Mouse (Mus musculus) gastrocnemius, postnatal 36 days (tissue): ENCODE measurements around the gene Elmo1. TPM values are rescaled to one million over a fixed set of nuclear protein-coding genes. Genes with fewer than 3 reads are reported as not detected.

ENCODE experiments used
- DNase-seq, 2 experiments: peaks; one replicate each; pipeline ENCODE4 v3.0.0; 2022
- intact Hi-C: fragments of 180-260 bp; cut with DNase I; formaldehyde crosslinking; loops from one replicate; pipeline ENCODE4 v1.15.1; 2025
- total RNA-seq, 2 experiments: library from RNA; stranded (reverse); gene quantifications; 2 replicates each; pipeline ENCODE4 v1.2.3; 2021

Elmo1 gene
- total RNA-seq, 2 experiments from 2014 or later = 4.3 to 5.2 TPM

DNA sequence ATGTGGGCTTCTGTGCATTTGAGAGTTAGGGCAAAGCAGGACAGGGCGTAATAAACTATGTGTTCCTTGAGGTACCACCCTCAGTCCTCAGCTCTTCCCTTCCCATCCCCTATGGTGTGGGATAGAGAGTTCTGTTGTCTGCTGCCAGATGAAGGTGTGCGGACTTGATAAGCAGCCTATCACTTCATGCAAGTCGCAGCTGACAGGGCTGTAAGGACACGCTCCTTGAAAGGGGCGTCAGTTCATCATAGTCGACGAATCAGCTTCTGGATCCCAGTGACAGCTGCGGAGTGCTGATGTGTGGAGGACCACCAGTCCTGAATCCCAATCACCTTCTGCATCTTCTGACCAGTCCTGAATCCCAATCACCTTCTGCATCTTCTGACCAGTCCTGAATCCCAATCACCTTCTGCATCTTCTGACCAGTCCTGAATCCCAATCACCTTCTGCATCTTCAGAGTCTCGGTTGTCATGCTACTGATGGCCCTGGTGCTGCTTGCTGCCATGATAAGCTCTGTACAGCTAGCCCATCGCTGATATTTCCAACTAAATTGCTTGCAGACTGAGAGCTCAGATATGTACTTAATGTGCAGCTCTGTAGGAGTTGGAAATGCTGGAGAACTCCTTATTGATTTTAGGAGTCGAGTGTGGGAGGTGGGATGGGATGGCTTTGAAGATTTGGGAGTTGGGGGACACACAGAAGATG lies 59.9 kb downstream of the Elmo1 start:
- intact Hi-C loops = no loop called here
- no peak for DNase-seq

DNA sequence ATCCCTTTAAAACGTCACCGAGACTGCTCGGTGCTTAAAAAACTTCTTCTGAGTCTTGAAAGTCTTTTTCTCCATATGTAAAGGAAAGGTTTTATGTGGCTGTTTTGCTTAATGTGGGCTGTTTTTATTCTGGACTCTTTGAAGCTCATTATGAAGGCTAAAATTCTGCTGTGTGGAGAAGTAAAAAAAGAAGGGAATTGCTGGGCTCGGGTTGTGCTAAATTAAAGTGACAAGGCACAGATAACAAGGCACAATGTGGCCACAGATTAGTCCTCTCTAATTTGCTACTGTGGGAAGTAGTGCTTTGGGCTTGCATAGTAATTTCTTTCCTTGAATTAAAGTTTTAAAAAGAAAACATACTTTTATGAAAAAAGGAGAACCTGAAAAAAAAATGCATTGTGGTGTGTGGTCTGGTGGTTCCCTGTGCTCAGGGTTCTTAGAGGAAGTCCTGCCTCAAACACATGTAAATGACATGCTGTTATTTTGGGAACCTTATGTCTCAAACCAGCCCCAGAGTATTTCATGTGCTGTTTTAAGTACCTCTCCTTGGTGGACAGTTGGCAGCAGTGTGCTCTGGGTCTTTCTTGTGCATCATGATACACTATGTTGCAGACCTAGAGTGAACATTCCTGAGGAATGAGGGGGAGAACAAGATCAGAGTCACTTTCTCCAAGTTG lies 61.0 kb downstream of the Elmo1 start:
- no peak for DNase-seq
- intact Hi-C loops = no loop called here

DNA sequence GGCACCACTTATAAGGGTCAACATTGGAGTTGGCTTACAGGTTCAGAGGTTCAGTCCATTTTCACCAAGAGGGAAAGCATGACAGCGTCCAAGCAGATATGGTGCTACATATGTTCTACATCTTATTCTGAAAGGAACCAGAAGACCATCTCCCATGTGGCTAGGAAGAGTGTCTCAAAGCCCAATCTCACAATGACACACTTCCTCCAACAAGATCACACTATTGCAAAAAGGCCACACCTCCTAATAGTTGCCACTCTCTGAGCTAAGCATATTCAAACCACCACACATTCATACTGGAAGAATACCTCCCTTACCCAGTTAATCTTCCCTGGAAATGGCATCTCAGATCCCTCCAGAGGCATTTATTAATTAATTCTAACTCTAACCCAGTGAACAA lies 66.7 kb downstream of the Elmo1 start:
- intact Hi-C loops = no loop called here
- DNase-seq = no peak

DNA sequence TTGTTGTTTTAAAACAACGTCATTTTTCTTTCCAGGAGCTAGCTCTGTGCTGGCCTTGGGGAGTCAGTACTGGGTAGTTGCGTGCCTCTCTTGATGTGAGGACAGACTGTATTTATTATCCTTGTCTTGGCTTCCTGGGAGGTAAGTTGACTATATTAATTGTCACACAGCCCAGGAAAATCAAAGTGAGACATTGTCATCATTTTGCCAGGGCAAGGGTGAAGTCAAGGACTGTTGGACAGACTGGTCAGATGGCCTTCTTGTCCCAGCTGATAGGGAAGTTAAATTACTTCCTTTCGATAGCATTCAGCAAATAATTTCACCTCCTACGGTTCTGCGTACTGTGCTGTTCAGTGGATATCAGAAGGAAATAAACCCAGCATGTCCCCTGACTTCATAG lies 67.1 kb downstream of the Elmo1 start:
- intact Hi-C loops = no loop called here
- no peak for DNase-seq

DNA sequence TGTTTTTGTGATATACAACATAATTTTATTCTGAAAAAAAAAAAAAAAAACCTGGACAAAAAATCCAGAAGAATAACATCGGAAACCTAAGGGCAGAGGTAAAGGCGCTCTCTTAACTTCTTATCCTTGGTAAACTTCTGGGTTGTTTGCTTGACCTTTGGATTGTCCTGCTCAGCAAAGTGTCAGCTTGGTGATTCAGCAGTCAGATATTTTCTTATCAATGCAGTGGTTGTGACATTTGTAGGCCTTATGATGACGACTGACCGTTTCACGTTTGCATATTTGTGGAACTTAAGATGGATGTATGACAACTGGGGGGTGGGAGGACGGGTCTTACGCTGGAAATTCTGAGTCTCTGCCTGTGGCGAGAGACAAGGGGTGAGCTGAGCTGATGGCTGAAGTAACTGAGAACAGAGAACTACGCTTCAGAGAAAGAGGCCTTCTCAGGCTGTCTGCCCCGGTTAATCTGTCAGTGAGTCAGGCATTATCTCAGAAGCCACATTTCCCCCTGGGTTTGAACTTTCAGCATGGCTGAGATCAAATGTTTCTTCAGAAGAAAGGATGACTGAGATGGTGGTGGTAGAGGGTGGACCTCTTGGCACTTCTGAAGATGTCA lies 73.1 kb downstream of the Elmo1 start:
- no peak for DNase-seq
- intact Hi-C loops = no loop called here

DNA sequence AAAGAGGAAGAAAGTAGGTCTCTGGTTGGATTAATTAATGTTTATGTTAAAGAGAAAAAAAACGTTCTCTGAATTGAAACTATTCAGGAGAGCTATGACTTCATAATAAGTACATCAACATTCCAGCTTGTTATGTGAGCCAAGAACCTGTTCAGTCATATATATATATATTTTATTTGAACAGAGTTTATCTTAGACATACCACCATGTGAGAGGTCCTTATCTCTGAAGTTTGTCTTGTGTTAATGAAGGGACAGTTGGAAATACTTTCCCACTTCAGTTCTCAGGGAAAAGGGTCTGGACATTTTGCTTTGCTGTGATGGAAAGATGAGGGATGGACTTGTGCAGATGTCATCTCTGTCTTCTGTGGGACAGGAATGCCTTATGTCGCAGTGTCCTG lies 74.4 kb downstream of the Elmo1 start:
- intact Hi-C loops = no loop called here
- no peak for DNase-seq

DNA sequence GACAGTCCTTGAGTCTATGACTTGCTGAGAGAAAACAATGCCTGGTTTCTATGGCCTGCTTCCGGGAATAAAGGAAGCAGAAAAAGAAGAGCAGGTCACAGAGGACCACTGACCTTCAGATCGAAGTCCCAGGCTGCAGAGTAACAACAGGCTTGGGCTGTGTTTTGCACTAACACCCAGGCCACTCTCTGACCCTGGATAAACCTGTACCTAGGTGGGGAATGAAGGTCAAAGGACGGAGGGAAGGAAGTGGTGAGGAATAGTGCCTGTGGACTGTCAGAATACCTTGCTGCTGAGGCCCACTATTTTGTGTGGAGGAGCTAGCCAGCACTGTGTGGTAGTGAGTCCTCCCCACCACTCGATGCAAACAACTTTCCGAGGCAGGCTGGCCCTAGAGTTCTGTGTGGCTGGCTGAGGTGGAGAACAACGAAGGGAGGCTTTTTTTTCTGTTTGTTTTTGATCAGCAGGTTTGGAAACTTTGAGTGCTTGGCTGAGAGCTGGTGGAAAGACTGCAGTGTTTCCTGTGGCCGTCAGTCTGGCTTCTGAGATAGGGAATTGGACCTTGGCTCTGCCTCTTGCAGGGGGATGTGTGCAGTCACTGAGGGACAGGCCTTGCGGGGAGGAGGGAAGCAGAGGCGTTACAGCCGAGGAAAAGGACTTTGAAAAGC lies 83.7 kb downstream of the Elmo1 start:
- no peak for DNase-seq
- intact Hi-C loops = no loop called here

DNA sequence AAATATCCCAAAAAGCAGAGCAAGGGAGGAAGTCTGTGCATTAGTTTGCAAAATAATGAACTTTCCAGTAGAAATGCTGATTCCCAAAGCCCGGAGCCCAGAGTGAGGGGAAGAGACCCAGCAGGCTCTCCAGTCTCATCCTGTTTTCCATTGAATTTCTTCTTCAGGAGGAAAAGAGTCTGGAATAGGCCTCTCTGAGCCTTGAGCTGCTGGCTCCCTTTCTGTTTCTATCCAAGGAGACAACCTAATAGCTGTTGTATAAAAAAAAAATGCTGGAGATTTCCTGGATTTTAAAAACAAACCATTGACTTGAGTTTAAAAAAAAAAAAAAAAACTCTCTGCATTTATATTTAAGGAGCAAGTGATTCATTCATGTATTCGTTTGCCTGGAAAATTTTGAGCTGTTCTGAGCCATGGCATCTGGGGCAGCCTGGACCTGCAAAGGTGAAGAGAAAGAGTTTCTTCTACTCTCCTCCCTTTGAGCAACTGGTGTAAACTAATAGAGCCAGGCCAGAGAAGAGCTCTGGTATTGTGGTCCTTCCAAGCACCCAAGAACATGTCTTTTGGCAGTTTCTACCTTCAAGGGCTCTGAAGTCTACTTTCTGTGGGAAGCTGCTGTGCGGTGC lies 84.4 kb downstream of the Elmo1 start:
- no peak for DNase-seq
- intact Hi-C loops = no loop called here

DNA sequence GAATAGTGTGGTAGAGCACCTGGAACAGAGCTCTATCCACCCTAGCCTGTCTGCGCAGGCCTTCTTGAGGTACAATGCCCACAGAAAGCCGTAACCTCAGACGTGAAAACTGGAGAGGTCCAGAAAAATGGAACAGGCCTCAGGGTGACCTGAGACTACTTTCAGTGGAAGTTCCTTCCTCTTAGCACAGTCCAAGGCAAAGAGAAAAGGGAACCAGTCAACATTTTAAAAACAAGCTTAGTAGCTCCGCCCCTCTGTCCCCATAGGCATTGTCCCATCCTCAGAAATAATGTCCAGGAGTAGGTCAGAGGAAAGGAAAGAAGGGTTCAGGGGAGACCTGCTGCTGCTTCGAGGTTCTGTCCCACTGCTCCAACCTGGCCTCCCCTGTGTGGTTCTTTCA lies 90.3 kb downstream of the Elmo1 start:
- no peak for DNase-seq
- intact Hi-C loops = no loop called here

DNA sequence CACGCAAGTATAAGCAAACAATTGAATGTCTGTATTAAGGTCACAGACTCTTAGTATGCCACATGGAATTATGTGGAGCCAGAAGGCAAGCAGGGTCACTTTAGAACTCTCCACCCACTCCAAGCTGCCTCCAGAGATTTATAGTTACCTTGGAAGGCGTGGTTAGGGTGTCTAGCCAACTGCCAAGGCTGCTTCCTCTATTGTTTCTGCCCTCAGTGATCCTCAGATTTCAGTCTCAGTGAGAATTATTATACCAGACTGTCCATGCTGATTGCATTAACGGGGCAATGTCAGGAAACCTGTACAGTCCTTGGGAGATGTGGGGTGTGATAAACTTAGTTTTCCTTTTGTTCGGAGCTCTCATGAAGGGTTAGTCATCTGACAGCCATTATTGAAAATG lies 90.9 kb downstream of the Elmo1 start:
- DNase-seq = no peak

DNA sequence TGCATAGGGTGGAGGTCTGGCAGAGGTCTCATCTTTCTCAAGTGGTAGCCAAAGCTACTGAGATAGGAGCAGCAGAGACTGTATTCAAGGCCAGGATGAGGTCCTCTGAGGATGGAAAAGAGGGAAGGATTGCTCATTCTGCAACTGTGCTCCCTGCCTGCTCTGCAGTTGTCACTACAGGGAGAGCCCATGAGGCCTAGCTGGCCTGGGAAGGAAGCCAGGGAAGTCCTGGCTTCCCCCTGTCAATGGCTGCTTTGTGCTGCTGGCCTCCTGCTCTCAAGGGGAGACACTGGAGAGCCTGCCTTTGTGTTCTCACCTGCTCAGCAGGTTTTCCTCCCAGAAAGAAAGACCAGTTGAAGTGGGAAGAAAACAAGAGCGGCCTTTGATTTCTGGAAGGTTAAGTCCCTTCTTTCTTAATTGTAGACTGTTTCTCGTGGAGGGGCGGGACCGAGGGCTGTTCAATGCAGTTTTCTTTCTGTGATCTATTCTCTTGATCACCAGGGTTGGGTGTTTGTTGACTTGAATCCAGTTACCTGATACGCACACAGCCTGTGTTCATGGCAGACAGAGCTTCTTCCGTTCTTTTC lies 91.9 kb downstream of the Elmo1 start:
- intact Hi-C loops = no loop called here
- no peak for DNase-seq

More for the DNA sequence above, 90.9 kb downstream of the Elmo1 start:
- intact Hi-C loops = no loop called here

DNA sequence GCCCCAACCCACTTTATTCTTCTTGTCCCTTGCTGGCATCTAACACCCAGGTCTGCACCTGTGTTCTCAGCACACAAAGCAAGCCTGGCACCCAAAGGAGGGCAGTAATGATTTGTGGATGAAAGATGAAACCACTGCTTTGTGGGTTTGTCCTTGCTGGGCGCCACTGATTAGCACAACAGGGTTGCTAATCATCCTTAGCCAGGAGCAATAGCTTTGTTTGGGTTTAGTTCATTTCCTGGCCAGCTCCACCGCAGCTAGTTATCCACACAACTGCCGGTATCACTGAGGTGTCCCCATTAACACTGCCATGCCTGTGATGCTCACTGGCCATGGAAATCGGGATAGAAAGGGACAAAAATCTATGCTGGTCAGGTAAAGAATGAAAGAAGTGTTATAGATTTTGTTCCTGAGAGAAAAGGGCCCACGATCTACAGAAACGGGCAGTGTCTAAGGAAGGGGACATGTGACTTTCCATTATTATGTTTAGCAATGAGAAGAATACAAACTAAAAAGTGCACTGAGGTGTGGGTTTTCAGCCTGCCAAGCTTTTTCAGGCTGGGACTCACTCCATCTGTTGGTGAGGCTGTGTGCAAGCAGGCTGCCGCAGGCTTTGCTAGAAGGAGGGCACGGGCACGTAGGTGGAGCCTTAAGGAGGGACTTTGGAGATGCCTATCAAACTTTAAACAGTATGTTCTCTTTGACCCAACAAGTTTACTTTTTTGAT lies 93.3 kb downstream of the Elmo1 start:
- DNase-seq = no peak
- intact Hi-C loops = no loop called here

DNA sequence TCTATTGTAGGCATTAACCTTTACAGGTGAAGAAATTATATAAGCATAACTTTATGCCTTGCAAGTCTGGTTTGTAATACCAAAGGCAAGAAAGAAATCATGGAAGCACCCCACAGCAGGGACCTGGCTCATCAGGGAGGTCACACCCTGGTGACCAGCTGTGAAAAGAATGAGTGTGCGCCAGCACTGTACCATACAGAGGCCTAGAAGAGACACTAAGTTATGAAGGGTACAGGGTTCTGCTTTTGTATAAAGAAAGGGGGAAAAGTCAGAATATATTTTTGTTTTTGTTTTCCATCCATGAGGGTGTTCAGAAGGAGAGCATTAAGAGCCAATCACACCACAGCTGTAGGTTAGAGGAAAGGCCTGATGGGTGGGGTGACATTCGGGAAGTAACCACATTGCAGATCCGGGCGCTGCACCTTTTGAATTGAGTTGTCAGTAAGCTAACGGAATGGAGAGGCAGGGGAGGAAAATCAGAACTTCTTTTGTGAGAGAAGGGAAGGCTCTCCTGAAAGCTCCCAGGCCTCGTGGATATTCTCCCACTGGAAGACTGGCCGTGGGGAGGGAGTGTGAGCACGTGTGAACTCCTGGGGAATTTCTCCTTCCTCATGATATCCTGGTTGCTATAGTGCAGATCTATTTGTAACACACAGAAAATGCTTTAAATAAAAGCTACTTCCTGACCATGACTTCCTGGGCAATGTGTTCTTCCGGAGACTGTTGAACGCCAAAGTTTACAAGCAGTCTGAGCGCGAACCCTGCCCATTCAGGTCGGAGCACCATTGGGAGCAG lies 94.0 kb downstream of the Elmo1 start:
- no peak for DNase-seq

DNA sequence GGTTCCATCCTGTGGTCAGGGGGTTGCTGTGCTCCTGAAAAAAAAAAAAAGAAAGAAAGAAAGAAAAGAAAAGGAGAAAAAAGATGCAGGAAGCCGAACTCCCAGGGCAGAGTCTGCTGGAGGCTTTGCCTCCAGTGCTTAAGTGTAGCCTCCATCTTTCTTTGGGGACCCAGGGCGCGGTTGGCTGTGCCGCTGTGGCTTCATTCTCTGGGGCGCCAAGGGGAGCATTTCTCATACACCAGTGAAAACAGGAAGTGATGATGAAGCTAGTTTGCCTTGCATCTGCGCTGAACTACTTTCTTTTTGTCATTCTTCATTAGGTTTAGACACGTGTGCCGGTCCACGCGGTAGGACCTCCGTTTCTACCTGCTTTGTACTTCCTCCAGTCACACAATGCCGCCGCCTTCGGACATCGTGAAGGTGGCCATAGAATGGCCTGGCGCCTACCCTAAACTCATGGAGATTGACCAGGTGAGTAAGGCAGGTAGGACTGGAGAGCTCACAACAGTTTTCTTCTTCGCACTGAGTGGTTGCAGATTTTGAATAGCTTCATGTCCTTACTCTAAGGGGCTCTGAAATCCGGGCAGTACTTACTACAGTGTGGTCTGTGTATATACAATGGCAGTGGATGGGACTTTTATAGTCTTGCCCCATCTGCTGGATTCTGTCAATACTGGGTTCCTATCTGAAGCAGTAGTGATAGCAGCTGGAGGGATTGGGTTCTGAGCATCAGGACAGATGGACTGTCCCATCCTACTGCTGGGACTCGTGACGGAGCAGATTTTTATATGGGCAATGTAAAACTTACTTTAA lies 94.8 kb downstream of the Elmo1 start:
- intact Hi-C loops = loop anchor here (5.0 kb wide), 1 partner anchor 93 kb away; the partner anchor contains the start of gene Elmo1

More for the DNA sequence above, 94.0 kb downstream of the Elmo1 start:
- intact Hi-C loops = loop anchor here (5.0 kb wide), 1 partner anchor 92 kb away; the partner anchor contains the start of gene Elmo1

DNA sequence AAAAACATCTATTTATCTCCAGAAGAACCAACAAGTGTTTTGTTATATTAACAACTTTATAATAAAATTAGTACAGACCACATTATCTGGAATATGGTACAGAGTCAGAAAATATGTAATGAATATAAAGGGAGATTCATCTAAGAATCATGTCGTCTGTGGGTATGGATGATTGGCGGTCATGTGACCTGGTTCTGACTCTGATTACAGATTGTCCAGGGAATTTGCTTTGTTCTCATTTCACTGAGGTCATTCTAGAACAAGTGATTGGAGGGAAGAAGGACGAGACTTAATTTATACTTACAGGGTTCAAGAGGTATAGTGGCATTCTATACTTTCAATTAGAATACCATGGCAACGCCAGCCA lies 95.4 kb downstream of the Elmo1 start:
- no peak for DNase-seq
- intact Hi-C loops = loop anchor here (5.0 kb wide), 1 partner anchor 94 kb away; the partner anchor contains the start of gene Elmo1

More for the DNA sequence above, 94.8 kb downstream of the Elmo1 start:
- no peak for DNase-seq

DNA sequence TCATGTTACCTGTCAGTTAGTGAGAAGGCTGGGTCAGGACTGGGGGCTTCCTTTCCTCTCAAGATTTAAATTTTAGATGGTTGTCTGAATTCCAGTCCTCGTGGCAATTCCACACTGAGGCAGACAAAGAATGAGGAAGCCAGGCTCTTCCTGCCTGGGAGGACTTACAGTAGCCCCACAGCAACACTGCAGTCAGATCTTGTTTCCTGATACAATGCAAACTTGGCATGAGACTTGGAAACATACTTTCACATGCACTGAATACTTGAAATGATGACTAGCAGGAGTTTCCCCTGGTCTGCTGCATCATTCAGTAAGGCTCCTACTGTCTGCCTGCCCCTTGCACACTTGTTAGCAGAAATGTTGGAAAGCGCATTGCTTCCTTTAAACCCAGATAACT lies 97.3 kb downstream of the Elmo1 start:
- intact Hi-C loops = loop anchor here (5.0 kb wide), 1 partner anchor 95 kb away; the partner anchor contains the start of gene Elmo1

DNA sequence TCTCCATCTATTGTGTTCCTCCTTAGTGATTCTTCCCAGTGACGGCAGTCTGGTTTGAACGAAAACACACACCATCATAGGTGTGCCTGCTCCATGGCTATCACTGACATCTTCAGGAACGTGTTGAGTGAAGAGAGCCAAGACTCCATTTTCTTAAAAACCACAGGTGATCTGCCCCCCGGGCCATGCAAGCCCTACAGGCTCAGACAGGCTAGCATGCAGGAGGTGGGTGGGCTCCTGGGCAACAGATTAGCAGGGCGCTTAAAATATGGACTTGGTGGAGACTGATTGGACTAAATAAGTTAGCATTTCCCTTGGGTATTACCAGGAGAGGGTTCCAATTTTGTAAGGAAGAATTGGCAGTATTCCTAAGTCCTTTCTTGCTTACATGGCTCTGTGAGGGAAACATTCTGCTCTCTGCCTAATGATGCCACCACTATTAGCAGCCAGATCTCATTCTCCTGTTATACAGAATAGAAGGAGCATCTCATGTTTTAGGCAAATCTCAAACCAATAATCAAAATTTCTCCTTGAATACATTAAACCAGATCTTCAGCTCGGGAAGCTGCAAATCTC lies 101.7 kb downstream of the Elmo1 start:
- no peak for DNase-seq

More for the DNA sequence above, 97.3 kb downstream of the Elmo1 start:
- no peak for DNase-seq

DNA sequence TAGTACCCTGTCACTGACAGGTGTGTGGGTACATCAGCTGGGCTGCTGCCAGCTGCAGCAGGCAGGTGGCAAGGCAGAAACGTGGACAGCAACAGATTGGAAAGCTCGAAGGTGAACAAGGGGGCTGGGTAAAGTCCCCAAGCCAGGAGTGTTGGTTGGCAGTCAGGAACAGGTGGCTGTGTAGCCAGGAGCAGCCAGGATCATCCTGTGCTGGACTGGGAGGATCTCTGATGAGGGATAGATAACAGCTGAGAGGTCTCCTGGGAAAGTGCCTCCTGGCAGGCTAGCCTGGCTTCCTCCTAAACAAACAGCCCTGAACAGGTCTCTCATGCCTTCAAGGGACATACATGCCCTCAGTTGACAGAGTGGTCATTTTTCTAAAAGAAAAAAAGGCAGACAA lies 110.2 kb downstream of the Elmo1 start:
- no peak for DNase-seq
- intact Hi-C loops = no loop called here

More for the DNA sequence above, 101.7 kb downstream of the Elmo1 start:
- intact Hi-C loops = no loop called here
